Mouse (Mus musculus): ENCODE measurements around the gene Gls. TPM values are rescaled to one million over a fixed set of nuclear protein-coding genes. Genes with fewer than 3 reads are reported as not detected.

The Gls gene
- total RNA-seq, 4 experiments from 2014 or later, result 331 to 426 (median 367) TPM

DNA sequence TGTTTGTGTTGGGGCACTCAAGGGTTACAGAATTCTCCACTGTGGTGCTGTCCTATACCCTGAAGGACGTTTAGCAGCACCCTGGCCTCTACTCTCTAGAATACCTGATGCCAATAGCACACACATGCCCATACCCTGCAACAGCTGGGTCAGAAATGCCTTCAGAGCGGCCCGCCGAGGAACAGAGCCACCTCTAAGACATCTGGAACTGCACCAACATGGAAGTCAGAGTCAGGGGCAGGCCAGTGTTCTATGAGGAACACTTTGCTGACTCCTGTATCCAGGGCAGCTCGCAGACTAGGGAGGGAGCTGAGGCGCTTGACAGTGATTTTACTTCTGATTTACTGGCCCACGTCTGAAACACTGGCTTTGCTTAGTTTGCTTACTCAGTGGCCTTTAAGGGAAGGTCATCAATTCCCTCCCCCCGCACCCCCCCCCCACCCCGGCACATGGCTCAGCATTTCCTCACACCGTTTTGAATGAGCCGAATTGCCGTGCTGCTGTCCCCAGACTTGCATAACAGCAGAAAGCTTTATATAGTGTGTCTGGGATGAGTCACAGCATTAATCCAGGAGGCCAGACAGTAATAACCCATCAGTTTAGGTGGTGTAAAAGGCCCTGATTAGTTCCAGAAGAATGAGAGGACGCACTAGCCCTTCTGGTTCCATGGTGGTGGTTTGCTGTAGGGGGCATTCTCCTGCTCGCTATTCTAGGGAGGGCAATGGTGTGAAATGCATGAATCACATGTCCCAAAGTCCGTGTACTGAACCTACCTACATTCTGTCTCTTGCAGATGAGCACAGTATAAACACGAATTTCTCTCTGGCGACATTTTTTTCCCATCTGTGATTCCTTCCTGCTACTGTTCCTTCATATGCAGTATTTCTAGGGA lies 74.3 kb downstream of the Gls start:
- peak; percentile 49 to 52 for DNase-seq (ENCODE audit: low spot score in 2 of 2)

DNA sequence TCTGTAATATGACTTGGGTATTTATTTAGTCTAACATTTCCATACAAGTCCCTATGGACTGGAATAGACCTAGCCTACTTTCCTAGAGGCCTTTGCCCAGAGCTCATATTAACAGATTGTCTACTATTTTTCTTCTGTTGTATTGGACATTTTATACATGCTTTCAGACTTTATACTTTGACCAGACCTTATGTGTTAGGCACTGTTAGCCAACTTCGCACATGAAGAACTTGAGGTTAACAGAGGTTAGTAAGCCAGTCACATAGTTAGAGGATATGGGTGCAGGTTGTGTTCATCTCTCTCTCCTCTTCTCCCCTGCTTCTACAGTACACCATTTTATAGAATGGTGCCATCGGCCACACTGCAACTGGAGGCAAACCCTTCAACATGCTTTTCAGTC lies 75.0 kb downstream of the Gls start:
- no peak for DNase-seq (ENCODE audit: low spot score in 2 of 2)

DNA sequence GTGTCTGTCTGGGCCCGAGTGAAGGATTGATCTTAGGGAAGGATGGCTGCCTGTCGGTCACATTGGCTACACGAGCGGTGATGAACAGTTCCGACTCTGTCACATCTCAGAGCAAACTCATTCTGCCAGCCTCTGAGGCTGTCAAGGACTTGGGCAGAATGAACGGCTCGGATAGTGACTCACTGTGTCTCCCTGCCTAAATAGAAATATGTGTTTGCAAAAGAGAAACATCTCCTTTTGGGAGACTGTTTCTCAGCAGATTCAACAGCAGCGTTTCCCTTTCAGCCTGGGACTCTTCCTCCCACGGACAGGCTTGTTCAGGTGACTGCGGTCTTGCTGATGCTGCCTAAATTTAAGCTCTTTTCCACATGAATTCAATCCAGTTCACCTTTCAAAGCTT lies 76.7 kb downstream of the Gls start:
- DNase-seq (ENCODE audit: low spot score in 2 of 2), result no peak

DNA sequence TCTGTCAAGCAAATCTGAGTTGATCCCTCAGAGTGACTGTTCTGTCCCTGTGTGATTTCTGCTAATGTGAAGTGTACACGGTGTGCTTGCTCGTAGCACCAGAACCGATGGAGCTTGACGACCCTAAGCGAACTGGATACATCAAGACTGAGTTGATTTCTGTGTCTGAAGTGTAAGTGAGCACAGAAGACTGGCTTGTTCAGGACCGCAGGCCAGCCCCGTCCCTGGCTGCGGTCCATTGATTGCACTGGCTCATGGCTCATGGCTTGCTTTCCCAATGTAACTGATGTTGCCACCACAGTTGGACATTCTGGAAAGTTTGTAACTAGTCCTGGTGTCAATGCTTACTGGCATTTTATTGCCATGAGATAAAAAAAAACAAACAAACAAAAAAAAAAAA lies 78.1 kb downstream of the Gls start:
- DNase-seq (ENCODE audit: low spot score in 2 of 2), result no peak

DNA sequence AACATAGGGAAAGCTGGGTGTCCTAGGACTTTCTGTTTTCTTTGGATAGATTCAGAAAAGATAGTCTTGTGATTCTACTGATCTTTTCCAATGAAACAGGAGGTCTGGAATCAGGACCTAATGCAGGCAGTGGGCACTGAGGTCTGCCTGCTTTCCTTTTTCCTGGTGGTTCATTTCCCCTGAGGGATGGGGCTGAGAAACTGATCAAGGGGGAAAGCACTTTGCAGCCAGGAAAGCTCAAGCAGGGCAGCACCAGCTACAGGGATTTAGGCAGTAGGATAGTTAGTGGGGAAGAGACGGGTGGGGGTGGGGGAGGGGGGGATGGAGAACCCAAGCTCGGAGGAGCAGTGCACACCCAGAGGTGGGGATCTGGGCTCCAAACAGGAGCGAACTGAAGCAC lies 80.1 kb downstream of the Gls start:
- DNase-seq (ENCODE audit: low spot score in 2 of 2), result no peak

DNA sequence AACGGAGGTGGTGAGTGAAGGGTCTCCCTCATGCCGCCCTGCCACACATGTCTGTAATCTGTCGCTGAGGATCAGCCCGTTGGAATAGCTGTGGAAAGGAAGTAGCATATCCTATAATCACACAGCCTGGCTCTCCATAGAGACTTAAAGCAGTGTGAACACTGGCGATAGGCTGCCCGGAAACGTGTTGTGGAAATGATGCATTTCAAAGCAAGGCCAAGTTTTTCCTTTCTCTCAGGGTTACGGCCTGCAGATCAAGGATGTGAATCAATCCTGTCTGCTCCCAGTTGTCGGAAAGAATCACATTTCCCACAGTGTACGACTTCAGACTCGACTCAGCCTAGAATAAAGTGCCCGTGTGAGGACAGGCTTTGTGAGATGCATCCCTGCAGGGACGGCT lies 80.7 kb downstream of the Gls start:
- DNase-seq (ENCODE audit: low spot score in 2 of 2), result no peak

DNA sequence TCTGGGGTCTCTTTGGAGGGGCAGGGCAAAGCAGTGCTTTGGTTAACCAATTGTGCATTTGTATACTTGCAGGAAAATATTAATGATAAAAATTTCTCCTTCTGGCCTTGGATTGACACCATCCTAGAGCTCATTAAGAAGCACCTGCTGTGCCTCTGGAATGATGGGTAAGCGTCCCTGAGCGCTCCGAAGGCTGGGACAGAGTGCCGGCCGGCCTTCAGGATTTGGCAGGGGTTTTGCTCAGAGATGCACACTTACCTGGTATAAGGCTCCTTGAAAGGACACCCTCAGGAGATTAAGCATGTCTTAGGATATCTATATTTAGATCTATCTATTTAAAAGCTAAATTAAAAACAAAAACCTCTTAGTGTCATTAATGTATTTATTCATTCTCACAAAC lies 81.9 kb downstream of the Gls start:
- no peak for DNase-seq (ENCODE audit: low spot score in 2 of 2)

DNA sequence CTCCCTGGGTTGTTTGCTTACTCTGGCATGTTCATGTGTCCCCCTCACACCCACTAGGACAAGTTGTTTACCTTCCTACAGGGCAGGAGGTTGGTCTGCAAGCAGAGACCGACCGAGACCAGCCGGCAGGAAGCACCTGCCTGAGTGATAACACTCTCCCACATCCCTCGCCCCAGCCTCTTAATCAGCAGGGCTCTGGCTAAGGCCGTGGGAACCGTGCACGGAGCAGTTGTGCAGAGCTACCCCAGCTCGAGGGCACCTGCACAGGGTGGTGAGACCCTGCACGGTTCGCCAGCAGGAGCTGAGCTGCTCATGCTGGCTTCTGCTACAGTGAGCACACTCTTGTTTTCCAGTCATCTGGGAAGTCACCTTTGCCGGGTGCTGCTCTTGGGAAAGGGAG lies 82.4 kb downstream of the Gls start:
- no peak for DNase-seq (ENCODE audit: low spot score in 2 of 2)

DNA sequence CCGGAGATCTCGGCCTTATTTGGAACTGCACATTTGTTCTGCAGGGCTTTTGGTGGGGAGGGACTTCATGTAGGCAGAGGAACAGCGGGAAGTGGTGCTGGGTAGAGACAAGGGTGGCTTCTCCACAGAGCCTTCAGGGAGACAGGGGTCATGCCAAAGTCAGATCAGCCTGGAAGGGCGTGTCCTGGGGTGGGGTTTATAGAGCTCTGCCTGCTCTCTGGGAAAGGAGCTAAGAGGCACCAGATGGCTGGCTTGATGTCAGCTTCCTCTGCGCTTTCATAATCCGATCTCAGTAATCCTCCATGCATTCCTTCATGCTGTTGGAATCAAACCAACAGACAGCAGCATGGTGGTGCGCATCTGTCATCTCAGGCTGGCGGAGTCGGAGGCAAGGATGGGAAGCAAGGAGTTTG lies 83.1 kb downstream of the Gls start:
- DNase-seq (ENCODE audit: low spot score in 2 of 2), result peak; percentile 77 to 79

DNA sequence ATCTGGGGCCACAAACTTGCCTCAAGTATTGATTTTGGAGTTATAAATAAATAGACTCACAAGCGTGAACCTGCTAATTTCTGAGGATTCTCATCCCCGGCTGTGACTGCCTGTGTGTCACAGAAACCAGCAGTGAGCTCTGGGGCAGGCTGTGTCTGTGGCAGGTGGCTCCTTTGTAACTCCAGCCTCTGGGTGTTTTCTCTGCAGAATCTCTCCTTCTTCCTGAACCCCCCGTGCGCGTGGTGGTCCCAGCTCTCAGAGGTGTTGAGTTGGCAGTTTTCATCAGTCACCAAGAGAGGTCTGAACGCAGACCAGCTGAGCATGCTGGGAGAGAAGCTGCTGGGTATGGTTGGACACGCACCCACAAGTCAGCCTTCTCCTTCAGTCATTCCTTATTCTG lies 84.3 kb downstream of the Gls start:
- no peak for DNase-seq (ENCODE audit: low spot score in 2 of 2)

DNA sequence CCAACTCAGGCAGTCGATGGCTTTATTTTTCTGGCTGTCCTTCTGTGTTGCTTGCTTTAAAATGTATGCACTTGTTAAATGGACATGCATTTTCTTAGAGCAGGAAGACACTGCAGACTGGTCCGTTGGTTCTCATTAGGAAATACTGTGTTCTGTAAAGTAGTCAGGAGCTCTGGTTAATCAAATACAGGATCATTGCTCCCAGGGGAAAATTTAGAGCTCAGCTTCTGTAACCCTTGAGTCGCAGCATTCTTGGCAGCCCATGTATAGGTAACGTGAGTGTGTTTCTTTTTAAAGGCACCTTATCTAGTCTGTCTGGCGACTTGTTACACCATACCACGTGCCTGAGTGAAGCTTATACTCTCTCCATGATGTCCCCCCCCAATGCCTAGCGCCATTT lies 84.9 kb downstream of the Gls start:
- no peak for DNase-seq (ENCODE audit: low spot score in 2 of 2)

DNA sequence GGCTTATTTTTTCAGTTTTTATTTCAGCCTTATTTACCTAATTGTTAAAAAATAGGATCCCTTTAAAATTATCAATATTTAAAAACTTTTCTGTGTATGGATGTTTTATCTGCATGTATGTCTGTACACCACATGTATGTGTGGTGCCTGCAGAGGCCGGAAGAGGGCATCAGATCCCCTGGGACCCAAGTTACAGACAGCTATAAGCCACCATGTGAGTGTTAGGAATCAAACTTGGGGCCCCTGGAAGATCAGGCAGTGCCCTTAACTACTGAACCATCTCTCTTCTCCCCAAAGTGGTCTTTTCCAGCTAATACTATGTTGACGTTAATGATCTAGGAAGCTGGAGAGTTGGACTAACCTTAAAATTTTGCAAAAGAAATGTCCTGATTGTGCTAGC lies 85.6 kb downstream of the Gls start:
- no peak for DNase-seq (ENCODE audit: low spot score in 2 of 2)

DNA sequence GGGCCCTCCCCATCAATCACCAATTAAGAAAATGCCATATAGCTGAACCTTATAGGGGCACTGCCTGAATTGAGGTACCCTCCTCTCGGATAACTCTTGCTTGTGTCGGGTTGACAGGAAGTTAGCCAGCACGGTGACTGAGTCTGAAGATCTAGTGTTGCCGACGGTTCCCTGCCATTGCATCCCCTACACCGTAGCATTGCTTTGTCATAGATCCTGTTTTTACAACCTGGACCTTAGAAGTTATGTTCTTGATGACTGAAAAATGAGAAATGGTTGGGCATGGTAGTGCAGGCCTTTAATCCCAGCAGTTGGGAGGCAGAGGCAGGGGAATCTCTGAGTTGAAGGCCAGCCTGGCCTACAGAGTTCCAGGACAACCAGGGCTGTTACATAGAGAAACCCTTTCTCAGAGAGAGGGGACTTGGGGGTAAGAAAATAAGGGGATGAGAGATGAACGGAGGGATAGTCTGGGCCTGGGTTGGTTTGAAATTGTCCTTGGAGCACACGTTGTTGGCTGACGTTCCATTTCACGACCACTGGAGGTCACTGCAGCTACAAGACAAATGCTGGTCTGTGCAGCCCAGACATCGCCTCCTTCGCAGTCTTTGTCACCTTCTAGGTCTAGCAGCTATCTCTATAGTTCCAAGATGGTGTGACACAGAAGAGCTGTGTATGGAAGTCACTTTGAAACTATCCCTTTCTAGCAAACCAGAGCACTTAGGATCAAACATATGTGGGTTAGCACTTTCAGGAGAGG lies 86.6 kb downstream of the Gls start:
- DNase-seq (ENCODE audit: low spot score in 2 of 2), result no peak

DNA sequence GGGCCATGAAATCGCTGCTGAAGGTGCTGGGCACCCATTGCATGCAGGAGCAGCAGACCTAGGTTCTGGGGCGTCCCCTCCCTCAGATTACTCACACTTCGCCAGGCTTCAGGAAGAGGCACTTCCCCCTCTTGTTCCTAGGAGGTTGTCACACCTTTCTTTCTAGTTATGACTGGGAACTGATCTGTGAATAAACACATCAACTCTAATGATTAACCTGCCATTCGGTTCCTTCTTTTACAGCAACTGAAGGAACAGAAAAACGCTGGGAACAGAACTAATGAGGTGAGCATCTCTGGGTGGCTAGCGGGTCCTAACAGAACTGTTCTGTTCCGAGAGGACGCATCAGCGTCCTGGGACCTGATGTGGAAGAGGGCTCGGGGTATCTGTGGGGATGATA lies 88.1 kb downstream of the Gls start:
- no peak for DNase-seq (ENCODE audit: low spot score in 2 of 2)

DNA sequence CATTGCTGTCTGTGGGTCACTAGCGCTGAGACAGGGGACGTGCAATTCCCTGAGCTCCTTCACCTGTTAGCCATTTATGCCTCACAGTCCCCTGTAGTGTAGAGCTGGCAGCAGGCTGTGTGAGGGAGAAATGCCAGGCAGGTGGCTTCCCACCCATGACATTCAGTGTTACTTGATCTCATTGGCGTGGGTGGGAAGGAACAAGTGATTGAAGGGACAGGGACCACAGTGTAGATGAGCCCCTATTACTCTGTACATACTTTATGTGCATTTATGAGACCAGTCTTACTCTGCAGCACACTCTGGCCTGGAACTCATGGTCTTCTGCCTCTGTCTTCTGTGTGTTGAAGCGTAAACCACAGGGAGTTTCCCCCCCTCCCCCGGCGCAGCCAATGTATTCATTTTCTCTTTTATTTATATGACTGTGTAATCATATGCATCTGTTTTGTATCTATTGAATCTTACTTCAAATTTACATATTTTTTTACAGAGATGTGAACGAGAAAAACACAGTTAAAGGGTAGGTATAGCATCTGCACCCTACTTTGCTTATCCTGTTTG lies 89.4 kb downstream of the Gls start:
- no peak for DNase-seq (ENCODE audit: low spot score in 2 of 2)

DNA sequence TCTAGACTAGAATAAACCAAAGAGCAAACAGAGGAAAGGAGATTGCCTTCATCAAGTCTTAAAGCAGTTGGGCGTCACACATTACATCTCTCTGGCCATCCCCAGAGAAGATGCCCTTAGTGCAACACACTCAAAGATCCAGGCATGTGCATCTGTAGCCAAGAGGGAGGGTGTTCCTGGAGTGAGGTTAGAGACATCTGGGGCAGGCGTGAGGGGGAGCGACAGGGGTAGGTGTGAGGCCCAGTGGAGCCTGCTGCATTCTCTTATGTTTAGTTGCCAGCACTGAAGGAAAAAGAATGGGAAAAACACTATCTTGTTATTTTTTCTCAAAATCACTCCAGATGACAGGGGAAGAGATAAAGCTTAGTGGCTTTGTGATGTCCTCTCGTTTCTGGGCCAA lies 89.8 kb downstream of the Gls start:
- no peak for DNase-seq (ENCODE audit: low spot score in 2 of 2)

DNA sequence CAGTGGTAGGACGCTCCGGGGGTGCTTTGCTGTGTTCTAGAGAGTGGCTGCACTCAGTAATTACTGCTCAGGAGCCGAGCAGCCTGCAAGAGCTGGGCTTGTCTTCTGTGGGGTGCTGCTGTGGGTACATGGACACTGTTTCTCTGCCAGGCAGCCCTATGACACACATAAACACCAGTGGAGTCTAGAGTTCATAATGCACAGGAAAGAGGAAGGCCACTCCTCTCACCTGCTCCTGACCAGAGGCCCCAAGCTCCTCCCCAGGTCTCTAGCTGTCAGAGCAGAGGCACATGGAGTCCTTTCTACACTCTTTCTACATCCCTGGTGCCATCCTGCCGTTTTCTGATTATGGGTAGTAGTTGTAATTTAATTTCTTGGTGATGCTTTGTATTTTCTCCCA lies 90.9 kb downstream of the Gls start:
- DNase-seq (ENCODE audit: low spot score in 2 of 2), result no peak

DNA sequence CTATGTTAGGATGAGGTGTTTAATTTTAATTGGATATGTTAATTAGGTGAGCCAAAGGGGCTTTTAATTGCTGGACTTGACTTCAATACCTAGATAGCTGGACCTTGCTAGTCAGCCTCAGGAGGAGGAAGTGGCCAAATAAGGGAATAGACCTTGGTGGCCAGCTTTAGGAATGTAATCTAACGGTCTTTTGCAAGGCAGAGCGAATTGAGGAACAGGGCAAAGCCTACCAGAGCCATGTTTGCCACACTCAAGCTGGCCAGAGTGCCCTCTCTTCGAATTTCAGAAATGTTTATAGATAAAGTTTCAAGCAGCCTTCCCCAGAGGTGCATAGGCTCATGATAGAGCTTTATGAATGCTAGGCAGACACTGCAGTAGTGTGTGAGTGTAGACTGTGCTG lies 91.5 kb downstream of the Gls start:
- DNase-seq (ENCODE audit: low spot score in 2 of 2), result no peak

DNA sequence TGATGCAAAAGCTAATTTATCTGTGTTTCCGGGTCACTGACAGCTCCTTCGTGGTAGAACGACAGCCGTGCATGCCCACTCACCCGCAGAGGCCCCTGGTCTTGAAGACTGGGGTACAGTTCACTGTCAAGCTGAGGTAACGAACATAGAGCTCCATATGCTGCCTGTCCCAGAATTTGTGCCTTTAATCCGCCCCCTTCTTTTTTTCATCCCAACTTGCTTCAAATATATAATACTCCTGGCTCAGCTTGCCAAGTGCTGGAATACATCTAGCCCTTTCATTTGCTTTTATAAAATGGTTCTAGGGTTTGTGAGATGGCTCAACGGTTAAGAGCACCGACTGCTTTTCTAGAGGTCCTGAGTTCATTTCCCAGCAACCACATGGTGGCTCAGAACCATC lies 92.5 kb downstream of the Gls start:
- DNase-seq (ENCODE audit: low spot score in 2 of 2), result no peak

DNA sequence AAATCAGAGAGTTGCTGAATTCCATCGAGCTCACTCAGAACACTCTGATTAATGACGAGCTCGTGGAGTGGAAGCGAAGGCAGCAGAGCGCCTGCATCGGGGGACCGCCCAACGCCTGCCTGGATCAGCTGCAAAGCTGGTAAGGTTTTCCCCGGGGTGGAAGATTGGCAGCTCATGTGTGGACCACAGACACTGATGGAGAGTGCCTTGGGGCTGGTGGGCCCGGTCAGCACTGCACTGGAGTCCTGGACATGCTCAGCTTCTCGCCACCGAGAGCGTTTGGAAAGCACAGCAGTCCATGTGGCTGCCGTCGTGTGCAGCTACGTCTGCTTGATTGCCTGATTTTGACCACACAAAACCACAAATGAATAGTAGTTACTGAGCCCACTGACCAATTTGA lies 95.7 kb downstream of the Gls start:
- no peak for DNase-seq (ENCODE audit: low spot score in 2 of 2)

DNA sequence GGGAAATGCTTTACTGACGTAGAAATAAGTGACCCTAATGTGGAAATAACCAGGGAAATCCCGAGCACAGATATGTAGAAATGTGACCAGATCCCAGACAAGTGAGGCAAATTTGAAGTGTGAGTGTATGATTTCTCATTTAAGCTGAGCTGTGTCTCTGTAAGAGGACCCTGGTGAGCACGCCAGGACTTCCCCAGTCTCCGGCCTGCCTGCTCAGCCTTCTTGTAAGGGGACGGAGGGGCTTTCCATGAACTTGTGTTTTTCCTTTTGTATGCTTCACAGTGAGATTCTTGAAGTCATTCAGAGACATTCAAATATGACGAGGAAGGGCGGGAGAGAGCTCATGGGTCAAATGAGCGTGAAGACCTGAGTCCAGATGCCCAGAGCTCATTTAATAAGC lies 99.8 kb downstream of the Gls start:
- no peak for DNase-seq (ENCODE audit: low spot score in 2 of 2)

DNA sequence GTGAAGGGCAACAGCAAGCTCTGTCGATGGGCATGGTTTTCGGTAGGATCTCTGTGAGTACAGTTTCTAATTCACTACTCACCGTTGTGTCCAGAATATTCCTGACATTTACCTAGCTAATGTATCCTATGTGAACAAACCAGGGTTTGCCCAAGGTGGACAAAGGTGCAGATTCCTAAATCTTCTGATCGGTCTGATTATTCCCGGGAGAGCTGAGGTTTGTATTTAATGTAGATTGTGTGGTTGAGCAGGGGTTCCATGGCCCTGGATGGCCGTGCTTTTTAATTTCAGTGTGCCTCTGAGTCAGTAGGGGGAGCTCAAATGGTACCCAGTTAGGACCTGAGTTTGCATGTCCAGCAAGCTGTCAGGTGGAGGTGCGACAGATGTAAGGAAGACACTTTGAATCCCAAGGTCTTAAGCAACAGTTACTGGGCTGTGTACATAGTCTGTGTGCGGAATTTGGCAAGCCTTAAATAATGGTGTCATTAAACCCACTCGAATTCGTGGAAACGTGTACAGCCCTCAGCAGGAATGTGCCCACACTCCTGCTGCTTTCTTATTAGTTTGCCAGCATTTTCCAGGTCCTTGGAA lies 101.2 kb downstream of the Gls start:
- DNase-seq (ENCODE audit: low spot score in 2 of 2), result no peak

Measured in layer of hippocampus, adult 8-10 months (tissue).